Mouse (Mus musculus): ENCODE measurements at regions not wholly inside any gene's neighbourhood (a gene's known extent, or its start where the extent isn't known, plus 50 kb on each side); places are given as distances from the start of the nearest gene placed in this dataset.

GRCm38 (mm10) chr4:153220074-153220473 lies 262.5 kb downstream of the Ajap1 start:
- TF ChIP-seq CTCF (IDR thresholded peaks at IDR 0.05; ENCODE audit: low read depth, low read length) (no peak), GATA1 (IDR thresholded peaks at IDR 0.05; ENCODE audit: borderline replicate concordance, low read length) (no peak)

Data from G1E (cell line).